Mouse (Mus musculus) limb, embryonic 10.5 days (tissue): ENCODE results near the gene Hivep3. TPM values are rescaled to one million over a fixed set of nuclear protein-coding genes. Genes with fewer than 3 reads are reported as not detected.

Experiments
- DNase-seq: peaks from one replicate; pipeline ENCODE4 v3.0.0-alpha.2; 2017; ENCODE audit warnings: low spot score
- H3K27ac ChIP-seq: fragments of 300-500 bp; sonication (generic); 2 replicates; pipeline ENCODE4 v1.5.1; 2016; ENCODE audit warnings: mild to moderate bottlenecking
- H3K27me3 ChIP-seq: fragments of 300-500 bp; sonication (generic); 2 replicates; pipeline ENCODE4 v1.6.1; 2016; ENCODE audit warnings: low read depth, mild to moderate bottlenecking; ENCODE audit not compliant: poor library complexity, severe bottlenecking
- H3K36me3 ChIP-seq: fragments of 300-500 bp; sonication (generic); 2 replicates; pipeline ENCODE4 v1.6.1; 2016; ENCODE audit warnings: mild to moderate bottlenecking, moderate library complexity
- H3K4me1 ChIP-seq: fragments of 300-500 bp; sonication (generic); 2 replicates; pipeline ENCODE4 v1.6.1; 2016
- H3K4me3 ChIP-seq: fragments of 300-500 bp; sonication (generic); 2 replicates; pipeline ENCODE4 v1.5.1; 2016; ENCODE audit warnings: mild to moderate bottlenecking, moderate library complexity
- H3K9me3 ChIP-seq: fragments of 300-500 bp; sonication (generic); replicated peaks from 2 replicates; pipeline ENCODE4 v1.6.1; 2016; ENCODE audit warnings: mild to moderate bottlenecking
- WGBS: fragments of 180-500 bp; shearing (Covaris S2); methylation state at CpG from one replicate; pipeline ENCODE4 v1.1.7; 2016; 5-methylcytosine and 5-hydroxymethylcytosine counted together
- polyA plus RNA-seq: library from polyadenylated mRNA; unstranded; fragments of >200 nt; fragmentation: Nextera tagmentation; extraction: Ambion mirVana; gene quantifications from 2 replicates; pipeline ENCODE4 v1.2.1, GENCODE M21; 2016

Hivep3 gene
- polyA plus RNA-seq, 1 experiment from 2014 or later: 0.56 TPM

GRCm38 (mm10) chr4:119837505-119838065 lies 104.0 kb downstream of the Hivep3 start:
- Histone ChIP-seq H3K27ac (no peak overlapping the region), H3K27me3 (no peaks in the 10 kb centered on the region), H3K4me3 (no peak overlapping the region), H3K4me1 (peaks cover 6% of the 10 kb centered on the region; the same call in 1 of the 2 replicates), H3K36me3 (no peaks in the 10 kb centered on the region), H3K9me3 (no peaks in the 10 kb centered on the region)
- 97% methylated on average over 1 of the region's 1 CpGs for WGBS
- no peak for DNase-seq

DNA sequence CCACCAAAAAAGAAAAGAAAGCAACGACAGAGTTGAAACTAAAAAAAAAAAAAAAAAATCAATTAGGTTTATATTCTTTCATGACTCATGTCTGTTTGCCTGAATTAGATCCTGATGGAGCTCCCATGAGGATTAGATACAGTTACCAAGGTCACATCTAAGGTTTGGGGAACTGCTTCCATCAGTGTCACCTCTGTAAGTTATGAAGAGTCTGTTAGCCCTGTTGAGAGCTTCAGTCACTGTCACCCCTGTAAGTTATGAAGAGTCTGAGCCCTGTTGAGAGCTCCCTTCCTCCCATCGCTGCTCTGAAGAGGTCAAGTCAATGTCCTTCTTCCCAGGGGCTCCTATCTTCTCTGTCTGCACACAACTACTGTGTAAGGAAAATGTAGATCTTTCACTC lies 104.7 kb downstream of the Hivep3 start:
- Histone ChIP-seq H3K36me3 (no peaks in the 10 kb centered on the region), H3K4me3 (no peak overlapping the region), H3K9me3 (no peaks in the 10 kb centered on the region), H3K27me3 (no peaks in the 10 kb centered on the region), H3K4me1 (peaks cover 5% of the 10 kb centered on the region; the same call in 1 of the 2 replicates), H3K27ac (no peak overlapping the region)
- 81% methylated on average over 2 of the region's 2 CpGs for WGBS
- DNase-seq: no peak

DNA sequence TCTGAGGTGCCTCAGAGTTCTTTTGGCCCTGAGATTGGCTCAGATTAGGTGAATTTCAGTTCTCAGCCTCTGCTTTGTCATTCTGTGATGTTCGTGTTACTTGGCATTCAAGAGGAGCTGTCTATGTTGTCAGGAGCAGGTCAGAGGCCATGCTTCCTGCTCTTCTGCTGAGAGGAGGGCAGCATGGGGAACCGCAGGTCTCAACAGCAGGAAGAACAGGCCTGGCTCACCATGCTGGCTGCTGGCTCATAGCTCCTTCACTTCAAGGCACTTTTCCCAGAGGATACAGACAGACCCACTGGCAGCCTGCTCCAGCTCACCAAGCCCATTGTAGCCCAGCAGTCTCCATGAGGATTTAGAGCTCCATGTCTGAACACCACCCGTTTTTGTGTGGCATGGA lies 109.7 kb downstream of the Hivep3 start:
- no peak for DNase-seq
- no peaks in the 10 kb centered on the region for H3K27me3 ChIP-seq
- H3K36me3 ChIP-seq: no peaks in the 10 kb centered on the region
- H3K27ac ChIP-seq: no peak overlapping the region
- WGBS: 60% methylated on average over 3 of the region's 3 CpGs
- no peak overlapping the region for H3K4me3 ChIP-seq
- H3K4me1 ChIP-seq: peaks cover 4% of the 10 kb centered on the region
- no peaks in the 10 kb centered on the region for H3K9me3 ChIP-seq

GRCm38 (mm10) chr4:119844267-119844666 lies 110.7 kb downstream of the Hivep3 start:
- no peak overlapping the region for H3K4me3 ChIP-seq
- H3K27me3 ChIP-seq: no peaks in the 10 kb centered on the region
- whole genome bisulfite sequencing: 87% methylated on average over 3 of the region's 3 CpGs
- no peak overlapping the region for H3K27ac ChIP-seq
- H3K9me3 ChIP-seq: no peaks in the 10 kb centered on the region
- H3K36me3 ChIP-seq: no peaks in the 10 kb centered on the region
- peaks cover 4% of the 10 kb centered on the region for H3K4me1 ChIP-seq
- DNase-seq: no peak

DNA sequence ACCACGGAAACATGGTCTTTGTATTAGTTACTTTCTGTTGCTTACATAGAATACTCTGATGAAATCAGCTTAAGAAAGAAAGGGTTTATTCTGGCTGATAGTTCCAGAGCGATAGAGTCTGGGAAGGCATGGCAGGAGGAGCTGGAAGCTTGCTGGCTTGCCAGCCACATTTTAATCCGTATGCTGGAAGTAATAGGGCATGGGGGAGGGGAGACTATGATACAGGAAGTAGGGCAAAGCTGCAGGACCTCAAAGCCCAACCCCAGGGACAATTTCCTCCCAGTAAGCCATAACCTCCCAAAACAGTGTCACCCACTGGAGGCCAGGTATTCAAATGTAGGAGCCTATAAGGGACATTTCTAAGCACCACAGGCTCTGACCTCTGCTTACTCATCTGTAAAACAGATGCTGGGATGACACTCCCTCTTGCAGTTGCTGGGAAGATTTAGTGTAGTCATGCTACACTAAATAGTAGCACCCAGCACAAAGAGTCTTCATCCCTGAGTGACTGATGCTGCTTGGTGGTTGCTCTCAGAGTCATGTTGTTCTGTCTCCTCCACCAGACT lies 112.1 kb downstream of the Hivep3 start:
- WGBS: 70% methylated on average over 3 of the region's 3 CpGs

DNA sequence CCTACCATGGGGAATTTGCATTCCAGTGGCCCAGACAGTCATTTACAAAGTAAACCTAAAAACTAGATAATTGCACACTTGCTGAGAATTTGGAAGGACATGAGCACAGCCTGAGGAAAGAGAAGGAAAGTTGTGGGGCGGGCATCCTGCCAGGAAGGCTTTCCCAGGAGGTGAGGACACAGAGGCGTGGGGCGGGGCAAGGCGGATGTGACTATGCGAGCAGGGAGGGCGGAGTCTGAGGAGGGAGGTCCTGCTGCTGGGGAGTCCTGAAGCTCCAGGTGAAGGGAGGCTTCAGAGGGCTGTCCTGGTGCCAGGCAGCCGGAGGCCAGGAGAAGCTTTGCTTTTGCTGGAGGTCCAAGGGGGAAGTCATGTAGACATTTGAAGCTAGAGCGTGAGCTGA lies 118.9 kb downstream of the Hivep3 start:
- H3K4me1 ChIP-seq: peaks cover 3% of the 10 kb centered on the region; the same call in 1 of the 2 replicates
- no peak for DNase-seq

More for the DNA sequence above, 112.1 kb downstream of the Hivep3 start:
- no peaks in the 10 kb centered on the region for H3K27me3 ChIP-seq
- H3K4me1 ChIP-seq: peaks cover 4% of the 10 kb centered on the region
- DNase-seq: no peak
- no peak overlapping the region for H3K4me3 ChIP-seq
- no peaks in the 10 kb centered on the region for H3K36me3 ChIP-seq
- H3K9me3 ChIP-seq: no peaks in the 10 kb centered on the region
- no peak overlapping the region for H3K27ac ChIP-seq

DNA sequence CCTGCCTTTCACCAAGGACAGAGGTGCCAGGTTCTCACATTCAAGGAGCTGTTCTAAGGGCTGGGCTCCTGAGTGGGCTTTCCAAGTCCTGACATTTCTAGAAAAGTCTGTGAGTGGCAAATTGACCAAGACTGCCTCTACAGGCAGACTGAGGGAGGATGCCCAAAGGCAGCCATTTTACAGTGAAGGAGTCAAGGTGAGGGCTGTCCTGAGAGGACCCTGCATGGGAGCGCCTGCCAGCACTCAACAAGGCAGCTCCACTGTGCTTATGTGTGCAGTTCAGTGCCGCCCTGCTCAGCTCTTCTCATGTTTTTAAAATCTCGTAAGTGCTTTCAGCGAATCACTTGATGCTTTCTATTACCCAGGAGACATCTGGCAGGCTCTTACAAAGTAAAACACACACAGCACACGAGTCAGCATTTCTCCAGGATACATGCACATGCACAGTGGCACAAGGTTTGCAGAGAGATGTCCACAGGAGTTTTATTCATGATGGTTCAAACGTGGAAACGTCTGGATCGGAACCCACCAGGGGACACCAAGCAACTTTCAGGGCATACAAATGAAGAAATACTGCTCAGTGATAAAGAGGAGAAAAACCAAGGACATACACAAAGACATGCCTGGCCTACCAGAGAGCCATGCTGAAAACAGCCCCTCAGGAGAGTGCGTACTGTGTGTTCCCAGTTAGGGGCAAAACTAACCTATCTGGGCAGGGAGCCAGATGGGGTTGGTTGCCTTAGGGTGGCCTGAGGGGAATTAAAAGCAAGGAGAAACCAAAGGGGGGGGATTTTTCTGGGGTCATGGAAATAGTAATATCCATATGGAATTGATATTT lies 120.9 kb downstream of the Hivep3 start:
- Histone ChIP-seq H3K27me3 (no peaks in the 10 kb centered on the region), H3K27ac (no peak overlapping the region), H3K4me1 (peaks cover 3% of the 10 kb centered on the region; the same call in 1 of the 2 replicates), H3K9me3 (no peaks in the 10 kb centered on the region), H3K36me3 (no peaks in the 10 kb centered on the region), H3K4me3 (no peak overlapping the region)
- WGBS: 88% methylated on average over 9 of the region's 9 CpGs
- DNase-seq: no peak

More for the DNA sequence above, 118.9 kb downstream of the Hivep3 start:
- no peak overlapping the region for H3K4me3 ChIP-seq
- no peaks in the 10 kb centered on the region for H3K9me3 ChIP-seq
- H3K27me3 ChIP-seq: no peaks in the 10 kb centered on the region
- WGBS: 60% methylated on average over 8 of the region's 8 CpGs
- no peak overlapping the region for H3K27ac ChIP-seq
- H3K36me3 ChIP-seq: no peaks in the 10 kb centered on the region

DNA sequence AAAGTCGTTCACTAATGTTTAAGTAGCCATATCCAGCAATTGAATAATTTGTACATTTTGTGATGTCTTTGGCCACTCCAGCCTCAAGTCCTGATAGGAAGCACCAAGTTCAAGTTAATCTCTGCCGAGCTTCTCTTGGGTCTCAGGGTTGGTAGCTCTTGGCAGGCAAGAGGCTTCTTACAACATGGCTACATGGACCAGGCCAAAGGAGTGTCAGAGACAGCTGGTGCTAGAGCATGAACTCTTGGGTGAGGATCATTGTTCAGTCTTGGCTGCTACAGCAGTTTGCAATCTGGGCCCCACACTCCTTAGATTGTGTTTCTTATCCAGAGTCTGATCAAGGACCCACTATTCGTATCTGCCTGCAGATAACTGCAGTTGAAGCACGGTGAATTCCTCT lies 125.9 kb downstream of the Hivep3 start:
- Histone ChIP-seq H3K27ac (no peak overlapping the region), H3K27me3 (no peaks in the 10 kb centered on the region; the same call in 1 of the 2 replicates), H3K4me1 (no peaks in the 10 kb centered on the region), H3K9me3 (no peaks in the 10 kb centered on the region), H3K36me3 (no peaks in the 10 kb centered on the region), H3K4me3 (no peak overlapping the region)
- no peak for DNase-seq
- 77% methylated on average over 4 of the region's 4 CpGs for WGBS

GRCm38 (mm10) chr4:119861001-119861400 lies 127.4 kb downstream of the Hivep3 start:
- Histone ChIP-seq H3K27me3 (no peaks in the 10 kb centered on the region; the same call in 1 of the 2 replicates), H3K4me1 (no peaks in the 10 kb centered on the region), H3K36me3 (no peaks in the 10 kb centered on the region), H3K4me3 (no peak overlapping the region), H3K9me3 (no peaks in the 10 kb centered on the region), H3K27ac (no peak overlapping the region)
- DNase-seq: no peak
- 70% methylated on average over 4 of the region's 4 CpGs for WGBS

- Histone ChIP-seq H3K36me3 (no peaks in the 10 kb centered on the region), H3K9me3 (no peaks in the 10 kb centered on the region), H3K27ac (no peak overlapping the region), H3K4me1 (no peaks in the 10 kb centered on the region), H3K27me3 (no peaks in the 10 kb centered on the region; the same call in 1 of the 2 replicates), H3K4me3 (no peak overlapping the region)
- WGBS: 76% methylated on average over 3 of the region's 3 CpGs
- DNase-seq: no peak
Measured at GRCm38 (mm10) chr4:119865827-119866455, 132.4 kb downstream of the Hivep3 start.

GRCm38 (mm10) chr4:119867132-119867531 lies 133.5 kb downstream of the Hivep3 start:
- H3K27me3 ChIP-seq: no peaks in the 10 kb centered on the region; the same call in 1 of the 2 replicates
- no peaks in the 10 kb centered on the region for H3K4me1 ChIP-seq
- WGBS: 90% methylated on average over 3 of the region's 3 CpGs
- H3K27ac ChIP-seq: no peak overlapping the region
- DNase-seq: no peak
- no peak overlapping the region for H3K4me3 ChIP-seq
- no peaks in the 10 kb centered on the region for H3K36me3 ChIP-seq
- no peaks in the 10 kb centered on the region for H3K9me3 ChIP-seq

DNA sequence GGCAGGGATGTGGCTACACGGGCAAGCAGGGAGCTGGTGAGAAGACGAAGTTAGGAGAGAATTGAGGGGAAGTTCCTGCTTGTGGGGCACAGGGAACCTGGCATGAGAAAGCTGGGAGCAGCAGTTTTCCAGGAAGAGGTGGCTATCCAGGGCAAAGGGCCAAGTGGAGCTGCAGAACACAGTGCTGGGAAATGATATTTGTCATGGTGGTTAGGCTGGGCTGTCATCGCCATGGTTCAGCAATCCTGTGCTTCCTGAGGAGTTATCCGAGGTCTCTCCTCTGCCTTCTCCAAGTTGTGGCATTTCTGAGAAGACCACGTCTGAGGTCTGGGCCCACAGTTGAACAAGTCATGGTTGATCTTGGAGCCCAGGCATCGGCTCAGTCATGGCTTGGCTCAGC lies 136.8 kb downstream of the Hivep3 start:
- no peaks in the 10 kb centered on the region for H3K9me3 ChIP-seq
- no peak overlapping the region for H3K4me3 ChIP-seq
- H3K4me1 ChIP-seq: no peaks in the 10 kb centered on the region
- H3K27ac ChIP-seq: no peak overlapping the region
- no peaks in the 10 kb centered on the region for H3K36me3 ChIP-seq
- H3K27me3 ChIP-seq: no peaks in the 10 kb centered on the region
- WGBS: 90% methylated on average over 6 of the region's 6 CpGs
- DNase-seq: no peak

- Histone ChIP-seq H3K27ac (no peak overlapping the region), H3K9me3 (no peaks in the 10 kb centered on the region), H3K4me3 (no peak overlapping the region), H3K27me3 (no peaks in the 10 kb centered on the region), H3K36me3 (no peaks in the 10 kb centered on the region), H3K4me1 (no peaks in the 10 kb centered on the region)
- 96% methylated on average over 2 of the region's 2 CpGs for WGBS
- DNase-seq: no peak
Measured at GRCm38 (mm10) chr4:119871441-119871840, 137.9 kb downstream of the Hivep3 start.
